Mouse (Mus musculus): ENCODE results near the gene Rab3il1. TPM values are rescaled to one million over a fixed set of nuclear protein-coding genes. Genes with fewer than 3 reads are reported as not detected.

The Rab3il1 gene
- polyA plus RNA-seq, 1 experiment: 4.1 TPM

DNA sequence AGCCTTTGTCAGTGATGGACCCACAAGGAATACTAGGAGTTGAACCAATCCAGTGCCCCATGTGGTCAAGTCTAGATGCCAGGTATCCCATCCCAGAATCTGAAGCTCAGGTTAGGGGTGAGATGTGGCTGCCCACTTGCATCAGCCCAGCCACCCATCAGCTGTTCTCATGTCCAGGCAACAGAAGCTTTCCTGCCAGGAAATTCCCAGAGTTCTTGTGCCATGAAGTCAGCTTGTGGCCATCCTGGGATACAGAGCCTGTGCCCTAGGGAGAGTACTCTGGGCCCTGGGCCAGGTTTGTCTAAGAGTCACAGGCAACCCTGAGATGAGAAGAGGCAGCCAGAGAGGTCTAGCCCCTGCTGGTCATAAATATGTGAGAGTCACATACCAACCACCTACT is 42.2 kb downstream of the Rab3il1 start:
- H3K4me1 ChIP-seq (ENCODE audit: control insufficient read depth, insufficient read depth, low read length): no peaks in the 10 kb centered on the region
- no peak overlapping the region for H3K4me3 ChIP-seq (ENCODE audit: low read depth, low read length)
- no peak overlapping the region for H3K27ac ChIP-seq (ENCODE audit: insufficient read depth, low read length)
- TF ChIP-seq CTCF (IDR thresholded peaks at IDR 0.05; ENCODE audit: low read depth, low read length) (no peak), POLR2A (IDR thresholded peaks at IDR 0.05; ENCODE audit: insufficient read depth, low read length) (no peak), EP300 (IDR thresholded peaks at IDR 0.05; ENCODE audit: insufficient read depth, low read depth, low read length) (no peak)
- no peaks in the 10 kb centered on the region for H3K9me3 ChIP-seq (replicated peaks; ENCODE audit: control insufficient read depth, insufficient read depth, low read length, poor library complexity, severe bottlenecking)
- H3K36me3 ChIP-seq (ENCODE audit: control insufficient read depth, insufficient read depth, low read length, poor library complexity, severe bottlenecking): no peaks in the 10 kb centered on the region
- 0 out of 2 replicates have a peak, but pooled peaks cover 5% of the 10 kb centered on the region for H3K27me3 ChIP-seq (ENCODE audit: control insufficient read depth, insufficient read depth, low read length, poor library complexity, severe bottlenecking)
- H3K9ac ChIP-seq (ENCODE audit: low read depth, poor library complexity, severe bottlenecking): no peak overlapping the region

DNA sequence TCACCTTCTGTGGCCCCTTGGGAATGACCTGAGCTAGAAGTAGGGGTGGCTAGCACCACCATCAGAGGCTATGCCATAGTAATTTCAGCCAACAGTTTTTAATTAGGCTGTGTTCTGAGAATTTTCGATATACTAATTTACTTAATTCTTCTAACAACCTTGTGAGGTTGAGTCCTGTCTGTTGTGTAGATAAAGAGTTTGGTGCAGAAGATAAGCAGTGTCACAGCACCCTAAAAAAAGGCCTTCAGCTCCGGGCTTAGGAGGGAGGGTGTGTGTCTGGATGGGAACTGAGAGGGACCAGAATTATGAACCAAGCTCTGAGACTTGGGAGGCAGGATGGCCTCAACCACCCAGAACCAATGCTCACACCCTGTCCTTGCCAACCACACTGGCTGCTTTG is 44.2 kb downstream of the Rab3il1 start:
- H3K36me3 ChIP-seq (ENCODE audit: control insufficient read depth, insufficient read depth, low read length, poor library complexity, severe bottlenecking): no peaks in the 10 kb centered on the region
- H3K9ac ChIP-seq (ENCODE audit: low read depth, poor library complexity, severe bottlenecking): no peak overlapping the region
- H3K4me3 ChIP-seq (ENCODE audit: low read depth, low read length): no peak overlapping the region
- 0 out of 2 replicates have a peak, but pooled peaks cover 1% of the 10 kb centered on the region for H3K27me3 ChIP-seq (ENCODE audit: control insufficient read depth, insufficient read depth, low read length, poor library complexity, severe bottlenecking)
- no peak overlapping the region for H3K27ac ChIP-seq (ENCODE audit: insufficient read depth, low read length)
- no peaks in the 10 kb centered on the region for H3K4me1 ChIP-seq (ENCODE audit: control insufficient read depth, insufficient read depth, low read length)
- H3K9me3 ChIP-seq (replicated peaks; ENCODE audit: control insufficient read depth, insufficient read depth, low read length, poor library complexity, severe bottlenecking): no peaks in the 10 kb centered on the region
- no peak for TF ChIP-seq POLR2A (IDR thresholded peaks at IDR 0.05; ENCODE audit: insufficient read depth, low read length)
- no peak for TF ChIP-seq EP300 (IDR thresholded peaks at IDR 0.05; ENCODE audit: insufficient read depth, low read depth, low read length)
- TF ChIP-seq CTCF (IDR thresholded peaks at IDR 0.05; ENCODE audit: low read depth, low read length): no peak

DNA sequence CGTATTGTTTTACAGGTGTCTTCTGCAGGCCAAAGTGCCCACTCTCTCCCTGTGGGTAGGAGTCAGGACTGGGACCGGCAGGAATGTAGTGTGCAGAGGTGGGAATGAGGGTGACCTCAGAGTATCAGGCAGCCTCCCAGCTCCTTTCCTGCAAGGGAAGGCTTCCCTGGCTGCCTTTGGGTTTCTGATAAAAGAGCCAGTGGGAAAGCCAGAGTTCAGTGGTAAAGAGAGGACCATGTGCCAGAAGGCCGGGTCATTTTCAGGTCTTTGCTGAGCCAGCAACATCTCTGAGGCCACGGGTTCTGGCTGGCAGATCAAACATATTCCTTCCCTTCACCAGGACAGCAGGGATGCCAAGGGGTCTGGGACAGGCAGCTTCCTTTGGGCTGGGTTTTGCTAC is 44.9 kb downstream of the Rab3il1 start:
- no peak overlapping the region for H3K4me3 ChIP-seq (ENCODE audit: low read depth, low read length)

DNA sequence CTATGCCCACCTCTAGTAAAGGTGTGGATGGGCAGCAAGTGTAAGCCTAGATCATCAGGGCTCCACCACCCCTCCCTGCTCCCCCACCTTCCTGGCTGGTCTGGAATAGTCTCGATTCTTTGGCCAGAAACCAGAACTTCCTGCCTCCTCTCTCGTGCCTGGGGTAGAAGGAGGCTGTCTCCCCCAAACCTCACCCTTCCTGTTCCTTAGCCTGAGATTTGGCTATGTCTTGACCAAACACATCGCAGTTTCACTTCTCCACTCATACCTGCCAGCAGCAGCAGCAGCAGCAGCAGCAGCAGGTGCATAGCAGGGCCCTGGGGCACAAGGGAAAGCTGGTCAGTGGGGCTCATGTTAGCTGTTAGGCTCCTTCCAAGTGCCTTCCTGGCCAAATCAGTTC is 45.5 kb downstream of the Rab3il1 start:
- H3K9ac ChIP-seq (ENCODE audit: low read depth, poor library complexity, severe bottlenecking): no peak overlapping the region
- no peaks in the 10 kb centered on the region for H3K4me1 ChIP-seq (ENCODE audit: control insufficient read depth, insufficient read depth, low read length)
- H3K27ac ChIP-seq (ENCODE audit: insufficient read depth, low read length): no peak overlapping the region

More for the DNA sequence above, 44.9 kb downstream of the Rab3il1 start:
- Histone ChIP-seq H3K4me1 (ENCODE audit: control insufficient read depth, insufficient read depth, low read length) (no peaks in the 10 kb centered on the region), H3K9me3 (replicated peaks; ENCODE audit: control insufficient read depth, insufficient read depth, low read length, poor library complexity, severe bottlenecking) (no peaks in the 10 kb centered on the region), H3K27me3 (ENCODE audit: control insufficient read depth, insufficient read depth, low read length, poor library complexity, severe bottlenecking) (no peaks in the 10 kb centered on the region), H3K27ac (ENCODE audit: insufficient read depth, low read length) (no peak overlapping the region), H3K9ac (ENCODE audit: low read depth, poor library complexity, severe bottlenecking) (no peak overlapping the region), H3K36me3 (ENCODE audit: control insufficient read depth, insufficient read depth, low read length, poor library complexity, severe bottlenecking) (no peaks in the 10 kb centered on the region)
- TF ChIP-seq EP300 (IDR thresholded peaks at IDR 0.05; ENCODE audit: insufficient read depth, low read depth, low read length) (no peak), CTCF (IDR thresholded peaks at IDR 0.05; ENCODE audit: low read depth, low read length) (no peak), POLR2A (IDR thresholded peaks at IDR 0.05; ENCODE audit: insufficient read depth, low read length) (no peak)

DNA sequence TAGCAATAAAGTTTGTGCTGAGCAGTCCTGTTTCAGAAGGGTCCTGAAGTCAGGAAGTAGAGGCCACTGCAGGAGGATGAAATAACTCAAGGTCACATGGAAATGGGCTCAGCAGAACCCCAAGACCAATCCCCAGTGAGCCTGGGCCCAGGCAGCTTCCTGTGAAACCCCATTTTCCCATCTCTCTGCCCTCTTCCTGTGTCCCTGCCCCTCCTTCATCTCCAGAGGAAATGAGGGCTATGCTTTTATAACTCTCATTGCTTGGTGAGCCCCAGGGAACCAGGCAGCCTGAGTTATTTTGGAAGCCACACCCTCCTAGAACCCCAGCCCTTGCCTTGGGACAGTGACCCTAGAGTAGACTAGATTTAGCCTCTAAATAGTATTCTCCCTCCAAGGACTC is 48.1 kb downstream of the Rab3il1 start:
- Histone ChIP-seq H3K36me3 (ENCODE audit: control insufficient read depth, insufficient read depth, low read length, poor library complexity, severe bottlenecking) (no peaks in the 10 kb centered on the region), H3K9ac (ENCODE audit: low read depth, poor library complexity, severe bottlenecking) (no peak overlapping the region), H3K27me3 (ENCODE audit: control insufficient read depth, insufficient read depth, low read length, poor library complexity, severe bottlenecking) (no peaks in the 10 kb centered on the region), H3K9me3 (replicated peaks; ENCODE audit: control insufficient read depth, insufficient read depth, low read length, poor library complexity, severe bottlenecking) (no peaks in the 10 kb centered on the region), H3K27ac (ENCODE audit: insufficient read depth, low read length) (no peak overlapping the region), H3K4me3 (ENCODE audit: low read depth, low read length) (no peak overlapping the region), H3K4me1 (ENCODE audit: control insufficient read depth, insufficient read depth, low read length) (no peaks in the 10 kb centered on the region)
- TF ChIP-seq EP300 (IDR thresholded peaks at IDR 0.05; ENCODE audit: insufficient read depth, low read depth, low read length): no peak
- no peak for TF ChIP-seq CTCF (IDR thresholded peaks at IDR 0.05; ENCODE audit: low read depth, low read length)
- no peak for TF ChIP-seq POLR2A (IDR thresholded peaks at IDR 0.05; ENCODE audit: insufficient read depth, low read length)

More for the DNA sequence above, 45.5 kb downstream of the Rab3il1 start:
- no peaks in the 10 kb centered on the region for H3K9me3 ChIP-seq (replicated peaks; ENCODE audit: control insufficient read depth, insufficient read depth, low read length, poor library complexity, severe bottlenecking)
- no peaks in the 10 kb centered on the region for H3K27me3 ChIP-seq (ENCODE audit: control insufficient read depth, insufficient read depth, low read length, poor library complexity, severe bottlenecking)
- H3K36me3 ChIP-seq (ENCODE audit: control insufficient read depth, insufficient read depth, low read length, poor library complexity, severe bottlenecking): no peaks in the 10 kb centered on the region
- TF ChIP-seq POLR2A (IDR thresholded peaks at IDR 0.05; ENCODE audit: insufficient read depth, low read length) (no peak), EP300 (IDR thresholded peaks at IDR 0.05; ENCODE audit: insufficient read depth, low read depth, low read length) (no peak), CTCF (IDR thresholded peaks at IDR 0.05; ENCODE audit: low read depth, low read length) (no peak)
- no peak overlapping the region for H3K4me3 ChIP-seq (ENCODE audit: low read depth, low read length)

DNA sequence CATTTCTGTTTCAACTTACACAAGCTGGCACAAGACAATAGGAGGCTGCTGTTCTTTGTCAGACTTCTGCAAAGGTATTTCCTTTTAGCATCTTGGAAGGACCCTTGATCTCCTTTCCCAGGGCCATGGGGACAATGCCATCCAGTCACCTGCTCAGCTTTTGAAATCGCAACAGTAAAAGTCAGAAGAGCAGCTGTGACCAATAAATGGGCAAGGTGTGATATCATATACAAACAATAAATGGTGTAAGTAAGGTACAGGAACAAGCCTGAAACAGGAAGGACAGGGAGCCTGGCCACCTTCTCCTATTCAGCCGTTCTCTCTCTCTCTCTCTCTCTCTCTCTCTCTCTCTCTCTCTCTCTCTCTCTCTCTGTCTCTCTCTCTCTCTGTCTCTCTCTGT is 49.0 kb downstream of the Rab3il1 start:
- Histone ChIP-seq H3K27ac (ENCODE audit: insufficient read depth, low read length) (no peak overlapping the region), H3K9me3 (replicated peaks; ENCODE audit: control insufficient read depth, insufficient read depth, low read length, poor library complexity, severe bottlenecking) (no peaks in the 10 kb centered on the region), H3K36me3 (ENCODE audit: control insufficient read depth, insufficient read depth, low read length, poor library complexity, severe bottlenecking) (no peaks in the 10 kb centered on the region), H3K4me1 (ENCODE audit: control insufficient read depth, insufficient read depth, low read length) (no peaks in the 10 kb centered on the region), H3K9ac (ENCODE audit: low read depth, poor library complexity, severe bottlenecking) (no peak overlapping the region), H3K27me3 (ENCODE audit: control insufficient read depth, insufficient read depth, low read length, poor library complexity, severe bottlenecking) (no peaks in the 10 kb centered on the region), H3K4me3 (ENCODE audit: low read depth, low read length) (no peak overlapping the region)
- TF ChIP-seq POLR2A (IDR thresholded peaks at IDR 0.05; ENCODE audit: insufficient read depth, low read length) (no peak), EP300 (IDR thresholded peaks at IDR 0.05; ENCODE audit: insufficient read depth, low read depth, low read length) (no peak)

All from ES-Bruce4 (cell line).